Mouse (Mus musculus) liver, adult 2 months (tissue): ENCODE measurements around the gene Pappa.

Source experiments
- CTCF ChIP-seq: fragments of 200-500 bp; IDR thresholded peaks from 2 replicates; pipeline ENCODE4 v1.5.1; 2011; ENCODE audit warnings: low read depth, low read length, control low read depth
- POLR2A ChIP-seq: fragments of 200-500 bp; IDR thresholded peaks from 2 replicates; pipeline ENCODE4 v1.6.1; 2011; ENCODE audit warnings: low read length, control low read depth; ENCODE audit not compliant: insufficient read depth; ENCODE audit errors: extremely low read depth

DNA sequence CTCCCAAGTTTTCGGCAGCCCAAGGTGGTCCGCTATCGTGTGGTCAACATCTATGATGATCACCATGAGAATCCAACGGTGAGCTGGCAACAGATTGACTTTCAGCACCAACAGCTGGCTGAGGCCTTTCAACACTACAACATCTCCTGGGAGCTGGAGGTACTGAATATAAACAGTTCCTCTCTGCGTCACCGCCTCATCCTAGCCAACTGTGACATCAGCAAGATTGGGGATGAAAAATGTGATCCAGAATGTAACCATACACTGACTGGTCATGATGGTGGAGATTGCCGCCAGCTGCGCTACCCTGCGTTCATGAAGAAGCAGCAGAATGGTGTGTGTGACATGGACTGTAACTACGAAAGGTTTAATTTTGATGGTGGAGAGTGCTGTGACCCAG lies 32.3 kb downstream of the Pappa start:
- no peak for TF ChIP-seq CTCF
- no peak for TF ChIP-seq POLR2A
